Mouse (Mus musculus) cerebellum, postnatal 4 days (tissue): Measurements from ENCODE around the gene Pfdn6.
A peak's percentile ranks its signal among the peaks of the same experiment; 100 is the strongest.

Experiments used
- DNase-seq, 2 experiments: peaks; one replicate each; pipeline ENCODE4 v3.0.0; 2022; ENCODE audit warnings: low spot score in 2 of 2, mixed read lengths in 1 of 2

Gene Pfdn6

DNA sequence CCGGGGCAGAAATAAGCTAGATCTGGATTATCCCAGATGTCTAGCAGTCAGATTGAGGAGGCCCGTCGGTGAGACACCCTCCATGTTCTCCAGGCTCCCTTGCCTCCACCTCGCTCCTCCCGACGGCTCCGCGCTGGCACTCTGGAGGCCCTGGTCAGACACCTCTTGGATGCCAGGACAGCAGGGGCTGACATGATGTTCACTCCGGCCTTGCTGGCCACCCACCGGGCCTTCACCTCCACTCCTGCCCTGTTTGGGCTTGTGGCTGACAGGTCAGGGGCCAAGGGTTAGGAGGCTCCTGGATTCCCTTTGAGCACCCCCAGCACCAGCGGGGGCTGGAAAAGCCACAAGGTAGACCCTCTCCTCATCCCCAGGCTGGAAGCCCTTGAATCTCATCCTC, 8.2 kb downstream of the Pfdn6 start:
- DNase-seq, result no peak

DNA sequence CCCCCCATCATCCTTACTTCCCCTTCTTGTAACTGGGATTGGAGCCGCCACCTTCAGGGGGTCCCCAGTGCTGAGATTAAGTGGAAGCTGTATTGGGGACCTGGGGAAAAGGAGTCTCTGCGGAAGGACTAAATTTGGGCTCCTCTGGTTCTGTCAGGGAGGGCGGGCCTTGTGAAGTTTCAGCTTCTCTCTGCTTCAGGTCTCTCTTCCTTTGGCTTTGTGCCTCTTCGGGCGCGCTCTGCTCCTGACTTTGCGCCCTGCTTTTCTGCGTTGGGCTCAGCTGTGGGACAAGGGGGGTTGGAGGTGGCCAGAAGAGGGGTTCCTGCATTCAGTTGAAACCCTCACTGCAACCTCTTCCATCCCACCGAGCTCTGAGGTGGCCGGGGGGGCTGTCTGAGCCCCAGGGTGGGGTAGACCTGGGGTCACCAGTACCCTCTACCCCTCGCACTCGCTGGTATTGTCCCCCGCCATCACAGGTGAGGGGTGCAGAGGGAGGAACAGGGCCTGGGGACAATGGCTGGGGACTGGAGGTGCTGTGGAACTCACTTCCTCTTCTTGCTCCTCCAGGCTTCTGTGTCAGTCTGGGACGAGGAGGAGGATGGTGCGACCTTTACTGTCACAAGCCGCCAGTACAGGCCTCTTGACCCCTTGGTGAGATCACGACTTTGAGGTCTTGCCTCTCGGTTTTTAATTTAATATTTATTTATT, 8.8 kb downstream of the Pfdn6 start:
- no peak for DNase-seq

DNA sequence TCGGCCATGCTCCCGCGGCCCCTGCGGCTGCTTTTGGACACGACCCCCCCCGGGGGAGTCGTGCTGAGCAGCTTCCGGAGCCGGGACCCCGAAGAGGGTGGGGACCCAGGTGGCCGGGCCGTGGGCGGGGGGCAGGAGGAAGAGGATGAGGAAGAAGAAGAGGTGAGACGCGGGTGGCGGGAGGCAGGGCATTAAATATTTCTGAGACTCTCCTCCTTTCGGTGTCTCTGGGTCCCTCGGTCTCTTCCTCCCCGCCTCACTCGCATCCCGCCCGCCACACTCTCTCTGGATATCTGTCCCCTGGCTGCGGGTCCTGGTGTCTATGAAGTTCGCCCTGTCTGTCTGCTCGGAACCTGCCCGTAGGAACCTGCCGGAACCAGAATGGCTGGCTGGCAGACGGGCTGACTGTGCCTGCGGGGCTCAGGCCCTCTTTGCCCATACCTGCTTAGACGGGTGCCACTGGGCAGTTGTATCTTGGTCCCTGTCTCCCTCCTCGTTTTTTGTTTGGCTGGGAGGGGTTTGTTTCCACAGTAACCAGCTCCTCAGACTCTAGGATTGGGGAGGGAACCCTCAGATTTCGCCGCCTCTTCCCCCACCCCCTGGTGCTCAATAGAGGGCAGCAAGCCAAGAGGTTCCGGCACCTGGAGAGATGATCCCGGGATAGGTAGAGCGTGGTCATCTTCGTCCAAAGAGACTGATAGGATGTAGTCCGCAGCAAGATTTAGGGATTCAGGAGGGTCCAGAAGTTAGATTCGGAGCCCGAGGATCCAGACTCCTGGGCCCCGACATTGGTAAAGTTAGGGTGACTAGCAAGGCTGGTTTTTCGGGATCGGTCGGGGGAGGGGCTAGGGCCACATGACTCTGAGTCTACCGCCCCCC, 9.6 kb downstream of the Pfdn6 start:
- peak in 1 of 2 experiments; percentile 40 for DNase-seq

DNA sequence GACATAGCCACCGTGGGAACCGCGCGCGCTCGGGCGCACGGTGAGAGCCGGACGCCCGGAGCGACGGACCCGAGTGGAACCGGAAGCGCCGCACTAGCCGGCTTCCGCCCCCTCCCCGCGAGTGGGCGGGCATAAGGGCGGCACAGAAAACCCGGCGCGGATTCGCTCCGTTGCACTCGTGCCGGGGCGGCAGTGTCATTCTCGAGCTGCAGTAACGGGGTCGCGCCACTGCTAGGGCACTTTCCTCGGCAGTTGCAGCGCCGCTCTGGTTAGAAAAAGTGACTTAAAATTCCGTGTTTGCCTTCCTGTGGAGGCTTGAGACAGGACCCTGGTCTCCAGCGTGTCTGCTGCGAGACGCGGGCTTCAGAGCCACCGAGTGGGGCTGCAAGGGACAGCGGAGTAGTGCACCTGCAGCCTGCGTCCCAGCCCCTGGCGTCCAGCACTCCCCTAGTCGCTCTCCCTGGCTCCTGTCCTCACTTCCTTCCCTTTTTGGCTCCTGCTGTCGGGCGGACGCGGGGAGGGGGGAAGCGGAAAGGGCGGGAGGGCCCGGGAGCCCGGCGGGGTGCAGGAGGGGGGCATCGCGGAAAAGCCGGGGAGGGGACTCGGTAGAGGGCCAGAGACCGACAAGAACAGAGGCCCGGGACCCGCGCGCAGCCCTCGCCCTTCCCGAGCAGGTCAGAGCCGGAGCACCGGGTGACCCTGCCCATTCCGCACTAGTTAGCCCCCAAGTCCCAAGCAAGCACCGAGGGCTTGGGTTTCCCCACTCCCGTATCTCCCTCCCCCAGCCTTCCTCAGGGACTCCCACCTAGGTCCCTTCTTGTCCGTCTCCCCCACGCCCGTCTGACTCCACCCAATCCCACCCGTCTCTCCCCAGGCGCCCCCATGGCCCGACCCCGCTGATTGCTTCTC, 10.5 kb downstream of the Pfdn6 start, which contains the start of gene Rgl2:
Gene Rgl2, plus strand, starts transcription at position 173 of the 909 bp plus-strand sequence.
- peak; percentile 94 to 98 for DNase-seq

DNA sequence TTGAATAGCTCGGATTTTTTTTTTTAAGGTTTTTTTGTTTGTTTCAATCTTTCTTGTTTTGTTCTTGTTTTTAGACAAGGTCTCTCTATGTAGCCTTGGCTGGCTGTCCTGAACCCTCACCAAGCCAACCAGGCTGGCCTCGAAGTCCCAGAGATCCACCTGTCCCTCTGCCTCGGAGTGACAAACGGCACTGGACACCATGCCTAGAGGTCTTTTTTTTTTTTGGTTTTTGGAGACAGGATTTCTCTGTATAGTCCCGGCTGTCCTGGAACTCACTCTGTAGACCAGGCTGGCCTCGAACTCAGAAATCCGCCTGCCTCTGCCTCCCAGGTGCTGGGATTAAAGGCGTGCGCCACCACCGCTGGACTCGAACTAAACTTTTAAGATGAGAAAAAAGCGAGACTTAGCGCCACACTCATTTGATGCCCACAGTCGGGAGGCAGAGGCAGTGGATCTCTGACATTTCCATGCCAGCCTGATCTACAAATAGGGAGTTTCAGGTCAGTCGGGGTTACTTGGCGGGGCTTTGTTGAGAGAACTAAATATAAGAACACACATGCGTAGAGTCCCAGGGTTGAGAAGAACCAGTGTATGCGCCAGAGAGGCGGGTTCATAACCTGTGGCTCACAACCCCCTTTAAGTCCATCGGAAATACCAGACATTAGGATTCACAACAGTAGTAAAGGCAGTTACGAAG, 11.7 kb downstream of the Pfdn6 start:
- no peak for DNase-seq

DNA sequence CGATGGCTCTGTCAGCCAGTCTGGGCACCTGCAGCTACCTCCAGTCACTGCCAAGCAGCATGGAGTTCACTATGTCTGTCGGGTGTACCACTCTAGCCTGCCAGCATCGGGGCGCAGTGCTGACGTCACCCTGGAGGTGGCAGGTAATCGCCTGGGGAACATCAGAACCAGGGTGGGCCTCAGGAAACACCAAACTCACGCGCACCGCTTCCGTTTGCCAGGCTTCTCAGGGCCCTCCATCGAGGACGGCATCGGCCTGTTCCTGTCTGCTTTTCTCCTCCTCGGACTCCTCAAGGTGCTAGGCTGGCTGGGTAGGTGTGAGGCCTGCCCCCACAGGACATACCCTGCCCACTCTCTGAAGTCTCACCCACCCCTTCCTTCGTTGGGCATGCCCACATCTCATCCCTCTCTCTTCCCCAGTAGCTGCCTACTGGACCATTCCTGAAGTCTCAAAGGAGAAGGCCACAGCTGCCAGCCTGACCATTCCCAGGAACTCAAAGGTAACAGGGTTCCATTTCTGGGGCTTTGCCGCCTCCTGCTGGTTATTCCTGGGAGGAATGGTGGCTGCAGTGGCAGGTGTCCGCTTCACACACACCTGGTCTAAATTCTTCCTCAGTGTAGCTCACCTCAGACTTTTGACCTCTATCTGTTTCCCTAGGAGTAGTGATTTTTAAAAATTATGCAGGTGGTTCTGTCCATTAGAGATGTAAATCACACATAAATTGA, 13.8 kb downstream of the Pfdn6 start:
- DNase-seq, result no peak

DNA sequence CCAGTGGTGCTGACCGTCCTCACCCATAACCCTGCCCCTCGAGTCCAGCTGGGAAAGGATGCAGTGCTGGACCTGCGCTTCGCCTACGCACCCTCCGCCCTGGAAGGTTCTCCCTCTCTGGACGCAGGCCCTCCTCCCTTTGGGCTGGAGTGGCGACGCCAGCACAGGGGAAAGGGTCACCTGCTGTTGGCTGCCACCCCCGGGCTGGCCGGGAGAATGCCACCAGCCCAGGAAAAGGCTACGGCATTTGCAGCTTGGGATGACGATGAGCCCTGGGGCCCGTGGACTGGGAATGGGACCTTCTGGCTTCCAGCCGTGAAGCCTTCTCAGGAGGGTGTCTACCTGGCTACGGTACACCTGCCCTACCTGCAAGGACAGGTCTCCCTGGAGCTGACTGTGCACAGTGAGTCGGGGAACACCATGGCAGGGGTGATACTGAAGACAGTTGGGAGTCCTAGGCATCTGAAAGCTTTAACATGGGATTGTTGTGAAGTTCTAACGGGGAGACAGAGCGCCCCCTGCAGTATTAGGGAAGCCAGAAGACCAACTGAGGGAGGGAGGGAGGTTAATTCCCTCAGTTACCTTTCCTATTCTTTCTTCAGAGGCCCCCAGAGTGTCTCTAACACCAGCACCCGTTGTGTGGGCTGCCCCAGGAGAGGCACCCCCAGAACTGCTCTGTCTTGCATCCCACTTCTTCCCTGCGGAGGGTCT, 14.6 kb downstream of the Pfdn6 start:
- DNase-seq, result no peak

DNA sequence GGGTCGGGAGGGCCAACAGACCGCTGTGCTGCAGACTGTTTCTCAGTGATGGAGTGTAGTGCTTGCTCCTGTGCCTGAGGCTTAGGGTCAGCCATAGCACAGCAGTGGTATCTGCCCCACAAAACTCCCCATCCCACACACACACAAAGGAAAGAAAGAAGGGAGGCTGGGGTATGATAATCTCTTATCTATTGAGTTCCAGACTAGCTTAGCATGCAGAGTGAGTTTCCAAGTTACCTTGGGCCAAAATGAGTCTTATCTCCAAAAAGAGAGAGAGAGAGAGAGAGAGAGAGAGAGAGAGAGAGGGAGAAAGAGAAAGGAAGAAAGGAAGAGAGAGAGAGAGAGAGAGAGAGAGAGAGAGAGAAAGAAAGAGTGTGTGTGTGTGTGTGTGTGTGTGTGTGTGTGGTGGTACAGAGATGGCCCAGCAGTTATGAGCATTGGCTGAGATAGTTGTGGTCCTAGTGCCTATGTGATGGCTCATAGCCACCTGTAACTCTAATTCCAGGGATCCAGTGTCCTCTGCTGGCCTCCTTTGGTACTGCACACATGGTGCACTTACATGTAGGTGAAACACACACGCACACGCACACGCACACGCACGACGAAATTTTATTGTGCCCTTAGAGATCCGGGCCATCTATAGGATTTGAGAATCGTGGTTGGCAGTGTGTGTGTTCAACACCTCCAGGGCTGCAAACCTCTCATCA, 15.4 kb downstream of the Pfdn6 start:
- peak in 1 of 2 experiments; percentile 54 for DNase-seq

DNA sequence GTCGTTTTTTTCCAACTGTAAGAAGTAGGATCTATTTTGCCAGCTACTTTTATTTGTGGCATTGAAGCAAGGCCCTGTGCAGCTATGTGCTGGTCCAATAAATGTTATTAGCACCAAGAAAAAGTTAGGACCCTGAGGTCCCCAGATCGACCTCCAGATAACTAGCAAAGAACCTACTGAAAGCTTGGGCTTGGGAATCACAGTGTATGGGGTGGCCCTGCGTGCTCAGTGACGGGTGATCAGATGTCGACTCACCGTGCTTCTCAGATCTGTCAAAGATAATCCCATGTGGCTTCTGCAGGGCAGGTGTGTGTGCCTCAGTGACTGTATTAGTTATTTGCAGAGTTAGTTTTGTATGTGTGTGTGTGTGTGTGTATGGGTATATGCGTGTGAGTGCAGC, 18.8 kb downstream of the Pfdn6 start:
- DNase-seq, result no peak

DNA sequence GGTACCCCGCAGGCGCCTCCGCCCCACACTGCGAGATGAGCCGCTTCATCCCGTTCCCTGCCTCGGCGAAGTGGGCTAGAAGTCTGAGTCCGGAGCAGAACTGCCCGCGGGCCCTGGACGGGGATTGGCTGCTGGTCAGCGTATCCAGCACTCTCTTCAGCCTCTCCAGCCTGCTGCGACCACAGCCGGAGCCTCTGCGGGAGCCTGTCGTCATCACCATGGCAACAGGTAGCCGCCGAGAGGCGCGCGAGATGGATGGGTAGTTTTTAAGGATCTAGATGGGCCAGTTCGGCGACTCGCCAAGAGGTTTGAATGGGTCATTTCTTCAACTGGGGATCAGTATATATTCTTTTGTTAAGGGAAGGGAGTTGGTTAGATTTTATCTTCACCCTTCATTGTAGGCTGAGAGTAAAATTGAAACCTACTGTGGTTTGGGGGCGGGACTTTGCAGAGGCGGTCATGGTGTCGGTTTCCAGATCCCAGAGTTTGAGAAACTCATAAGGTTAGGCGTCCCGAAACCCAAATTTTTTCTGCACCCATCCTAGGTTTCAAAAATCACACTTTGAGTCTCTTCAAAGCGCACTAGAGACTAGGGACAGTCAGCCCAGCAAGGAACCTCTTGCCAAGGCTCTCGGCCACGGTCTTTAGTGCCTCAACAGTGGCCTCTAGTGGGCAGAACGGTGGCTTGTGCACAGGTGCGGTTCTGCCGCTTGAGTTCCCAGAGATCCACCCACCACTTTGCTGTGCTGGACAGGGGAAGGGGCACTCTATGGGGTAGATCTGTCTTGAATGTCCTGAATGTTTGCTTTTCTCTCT, 19.7 kb downstream of the Pfdn6 start:
- peak; percentile 62 to 83 for DNase-seq

DNA sequence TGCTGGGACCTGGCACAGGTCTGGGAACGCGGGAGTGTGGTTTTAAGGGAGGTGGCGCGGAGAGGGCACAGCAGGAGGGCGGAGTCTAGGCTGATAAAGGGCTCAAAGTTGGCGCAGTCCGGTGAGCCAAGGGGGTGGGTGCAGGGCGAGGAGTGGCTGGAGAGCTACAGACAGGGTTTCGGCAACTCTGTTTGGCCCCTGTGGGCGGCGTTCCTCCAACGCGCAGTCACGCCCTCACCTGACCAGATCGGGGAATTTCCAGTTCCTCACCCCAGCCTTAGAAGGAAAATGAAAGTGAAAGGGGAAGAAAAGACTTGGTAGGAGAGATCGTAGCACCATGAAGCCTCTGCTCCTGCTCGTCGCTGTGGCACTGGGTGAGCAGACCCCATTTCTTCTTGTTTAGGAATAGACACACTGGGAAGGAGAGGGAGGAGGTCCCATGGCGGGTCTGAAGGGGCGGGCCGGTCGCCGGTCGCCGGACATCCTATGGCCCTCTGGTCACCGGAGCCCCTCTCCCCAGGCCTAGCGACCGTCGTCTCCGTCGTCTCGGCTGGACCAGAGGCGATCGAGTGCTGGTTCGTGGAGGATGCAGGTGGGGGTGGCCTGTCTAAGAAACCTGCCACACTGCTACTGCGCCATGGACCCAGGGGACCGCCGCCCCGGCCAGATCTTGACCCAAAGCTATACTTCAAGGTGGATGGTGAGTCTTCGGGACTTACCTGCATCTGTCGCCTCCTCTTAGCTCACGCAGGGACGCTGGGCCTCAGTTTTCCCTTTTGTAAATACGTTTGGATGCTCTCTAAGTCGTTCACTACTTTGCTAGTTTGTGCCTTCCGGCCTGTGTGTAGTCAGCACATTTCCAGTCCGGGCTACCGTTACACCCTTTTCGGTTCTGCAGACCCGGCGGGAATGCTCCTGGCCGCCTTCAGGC, 20.5 kb downstream of the Pfdn6 start:
- peak in 1 of 2 experiments; percentile 50 for DNase-seq

DNA sequence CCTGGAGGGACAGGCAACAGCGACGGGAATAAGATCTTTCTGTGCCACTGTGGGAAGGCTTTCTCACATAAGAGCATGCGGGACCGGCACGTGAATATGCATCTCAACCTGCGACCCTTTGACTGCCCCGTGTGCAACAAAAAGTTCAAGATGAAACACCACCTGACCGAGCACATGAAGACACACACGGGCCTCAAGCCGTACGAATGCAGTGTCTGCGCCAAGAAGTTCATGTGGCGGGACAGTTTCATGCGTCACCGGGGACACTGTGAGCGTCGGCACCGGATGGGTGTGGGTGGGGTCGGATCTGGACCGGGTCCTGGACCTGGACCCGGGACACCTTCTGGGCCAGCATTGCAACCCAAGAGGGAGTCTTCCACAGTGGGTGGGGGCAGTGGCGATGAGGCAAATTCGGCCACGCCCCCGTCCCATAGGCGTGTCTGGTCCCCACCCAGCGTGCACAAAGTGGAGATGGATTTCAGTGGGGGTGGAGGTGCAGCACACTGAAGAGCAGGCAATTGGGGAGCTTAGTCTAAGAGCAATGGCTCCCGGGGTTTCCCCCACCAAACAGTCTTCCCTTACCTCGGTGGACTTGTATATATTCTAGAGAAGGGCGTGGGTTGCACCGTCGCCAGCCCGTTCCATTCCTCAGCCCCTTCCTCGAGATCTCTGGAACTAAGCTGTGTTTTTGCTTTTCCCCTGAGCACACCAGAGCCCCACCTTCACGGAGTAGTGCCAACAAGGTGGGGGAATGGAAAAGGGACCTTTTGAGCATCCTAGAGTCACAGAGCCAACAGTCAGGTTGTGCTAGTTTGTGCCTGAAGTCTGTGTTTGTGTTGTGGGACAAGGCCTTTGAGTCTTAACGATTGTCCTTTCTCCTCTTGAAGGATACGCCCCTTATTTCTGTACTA, 21.6 kb downstream of the Pfdn6 start:
- no peak for DNase-seq

DNA sequence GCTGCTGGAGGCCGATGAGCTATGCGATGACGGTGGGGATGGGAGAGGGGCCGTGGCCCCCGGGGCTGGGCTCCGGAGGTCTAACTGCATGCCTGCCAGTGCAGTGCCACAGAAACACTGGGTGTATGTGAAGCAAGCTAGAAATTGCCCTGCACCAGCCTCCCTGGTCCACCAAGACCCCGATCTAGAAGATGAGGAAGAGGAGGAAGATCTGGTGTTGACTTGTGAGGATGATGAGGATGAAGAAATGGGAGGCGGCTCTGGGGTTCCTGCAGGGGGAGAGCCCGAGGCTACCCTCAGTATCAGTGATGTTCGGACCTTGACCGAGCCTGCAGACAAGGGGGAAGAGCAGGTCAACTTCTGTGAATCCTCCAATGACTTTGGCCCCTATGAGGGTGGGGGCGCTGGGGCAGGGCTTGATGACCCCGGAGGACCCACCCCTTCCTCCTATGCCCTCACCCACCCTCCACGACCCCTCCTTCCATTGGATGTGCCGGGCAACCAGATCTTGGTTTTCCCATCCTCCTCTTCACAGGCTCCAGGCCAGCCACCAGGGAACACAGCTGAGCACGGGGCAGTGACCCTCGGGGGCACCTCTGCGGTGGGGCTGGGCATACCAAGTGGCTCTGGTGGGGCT, 22.4 kb downstream of the Pfdn6 start:
- DNase-seq, result no peak

DNA sequence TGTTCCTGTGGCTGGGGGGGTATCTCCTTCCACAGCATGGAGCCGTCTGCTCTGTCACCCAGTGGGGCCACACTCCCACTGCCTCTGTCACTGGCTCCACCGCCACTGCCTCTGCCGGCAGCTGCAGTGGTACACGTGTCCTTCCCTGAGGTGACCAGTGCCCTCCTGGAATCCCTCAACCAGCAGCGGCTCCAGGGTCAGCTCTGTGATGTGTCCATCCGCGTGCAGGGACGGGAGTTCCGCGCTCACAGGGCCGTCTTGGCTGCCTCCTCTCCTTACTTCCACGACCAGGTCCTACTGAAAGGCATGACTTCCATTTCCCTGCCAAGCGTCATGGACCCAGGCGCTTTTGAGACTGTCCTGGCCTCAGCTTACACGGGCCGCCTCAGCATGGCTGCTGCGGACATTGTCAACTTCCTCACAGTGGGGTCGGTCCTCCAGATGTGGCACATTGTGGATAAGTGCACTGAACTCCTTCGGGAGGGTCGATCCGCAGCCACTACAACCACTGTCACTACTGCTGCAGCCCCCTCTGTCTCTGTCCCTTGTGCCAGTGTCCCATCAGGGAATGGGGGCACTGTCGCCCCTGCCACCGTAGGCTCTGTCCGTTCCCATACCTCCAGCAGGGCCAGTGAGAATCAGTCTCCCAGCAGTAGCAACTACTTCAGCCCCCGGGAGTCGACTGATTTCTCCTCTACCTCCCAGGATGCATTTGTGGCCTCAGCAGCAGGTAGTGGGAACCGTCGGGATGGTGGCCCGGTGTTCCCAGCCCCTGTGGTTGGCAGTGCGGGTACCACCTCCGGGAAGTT, 23.1 kb downstream of the Pfdn6 start:
- no peak for DNase-seq

DNA sequence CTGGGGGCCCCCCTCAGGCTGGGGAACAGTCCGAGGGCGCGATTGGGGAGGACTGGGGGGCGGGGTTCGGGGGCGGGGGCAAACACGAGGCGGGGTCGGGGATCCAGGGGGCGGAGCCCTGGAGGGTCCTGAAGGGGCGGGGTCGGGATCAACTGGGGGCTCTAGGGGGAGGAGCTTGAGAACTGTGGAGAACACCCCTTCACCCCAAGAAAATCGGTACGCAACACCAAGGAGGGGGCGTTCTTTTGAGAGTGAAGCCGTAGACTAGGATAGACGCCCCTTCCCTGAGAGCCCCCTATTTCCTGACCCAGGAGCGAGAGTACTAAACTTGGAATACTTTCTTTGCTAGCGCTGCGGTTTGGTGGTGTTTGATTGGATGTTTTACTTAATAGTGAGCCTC, 23.8 kb downstream of the Pfdn6 start:
- DNase-seq, result no peak
